Mouse (Mus musculus) adrenal gland, postnatal 4 days (tissue): ENCODE results near the gene Ttpal. TPM values are rescaled to one million over a fixed set of nuclear protein-coding genes. Genes with fewer than 3 reads are reported as not detected.

Experiments
- DNase-seq, 2 experiments: peaks; one replicate each; pipeline ENCODE4 v3.0.0; 2021 to 2022; ENCODE audit warnings: low spot score in 2 of 2, mixed read lengths in 2 of 2
- long read RNA-seq, 2 experiments: library from polyadenylated mRNA; stranded (forward); transcript quantifications; one replicate each; pipeline ENCODE4 v2.0.0; 2021
- total RNA-seq, 2 experiments: library from RNA; stranded (reverse); gene quantifications; 2 replicates each; pipeline ENCODE4 v1.2.3; 2021

Ttpal gene
- total RNA-seq: 10 to 100 TPM; 27.9 to 30.5 TPM
- long read RNA-seq, experiment 1, partial matches to known transcripts: 1 of 9 reads
- long read RNA-seq, experiment 1, other reads (novel, unspliced or antisense): 7 of 9 reads
- long read RNA-seq, experiment 2, full-length matches to known transcripts: 9 of 24 reads
- long read RNA-seq, experiment 2, partial matches to known transcripts: 11 of 24 reads
- long read RNA-seq, experiment 2, other reads (novel, unspliced or antisense): 4 of 24 reads

- peak; percentile 72 to 73 for DNase-seq
Measured at GRCm38 (mm10) chr2:163602101-163602971, at the start of gene Ttpal. Ttpal (plus strand) TSS chr2:163602314.

GRCm38 (mm10) chr2:163552518-163552929 is 49.6 kb upstream of the Ttpal start:
- no peak for DNase-seq

- no peak for DNase-seq
Measured at GRCm38 (mm10) chr2:163554425-163554982, 47.6 kb upstream of the Ttpal start.

GRCm38 (mm10) chr2:163554996-163555395 is 47.1 kb upstream of the Ttpal start:
- no peak for DNase-seq

GRCm38 (mm10) chr2:163555417-163555816 is 46.7 kb upstream of the Ttpal start:
- DNase-seq: no peak

- DNase-seq: no peak
Measured at GRCm38 (mm10) chr2:163558548-163558947, 43.6 kb upstream of the Ttpal start.

GRCm38 (mm10) chr2:163559236-163559635 is 42.9 kb upstream of the Ttpal start:
- no peak for DNase-seq

- no peak for DNase-seq
Measured at GRCm38 (mm10) chr2:163560247-163560646, 41.9 kb upstream of the Ttpal start.

GRCm38 (mm10) chr2:163561258-163561948 is 40.7 kb upstream of the Ttpal start:
- DNase-seq: no peak

GRCm38 (mm10) chr2:163564646-163565045 is 37.5 kb upstream of the Ttpal start:
- DNase-seq: no peak

GRCm38 (mm10) chr2:163574321-163574720 is 27.8 kb upstream of the Ttpal start:
- no peak for DNase-seq

GRCm38 (mm10) chr2:163575248-163575647 is 26.9 kb upstream of the Ttpal start:
- DNase-seq: no peak

GRCm38 (mm10) chr2:163577986-163578385 is 24.1 kb upstream of the Ttpal start:
- DNase-seq: no peak

GRCm38 (mm10) chr2:163580069-163580945 is 21.8 kb upstream of the Ttpal start:
- no peak for DNase-seq

- DNase-seq: no peak
Measured at GRCm38 (mm10) chr2:163583226-163584087, 18.7 kb upstream of the Ttpal start.

- no peak for DNase-seq
Measured at GRCm38 (mm10) chr2:163584088-163584426, 18.1 kb upstream of the Ttpal start.

GRCm38 (mm10) chr2:163586384-163587261 is 15.5 kb upstream of the Ttpal start:
- DNase-seq: peak in 1 of 2 experiments; percentile 35

GRCm38 (mm10) chr2:163587506-163587905 is 14.6 kb upstream of the Ttpal start:
- no peak for DNase-seq

- no peak for DNase-seq
Measured at GRCm38 (mm10) chr2:163590211-163590610, 11.9 kb upstream of the Ttpal start.
